Mouse (Mus musculus): ENCODE data around the gene Trank1. TPM values are rescaled to one million over a fixed set of nuclear protein-coding genes. Genes with fewer than 3 reads are reported as not detected.

Trank1 gene
- total RNA-seq, 2 experiments from 2014 or later = not detected

DNA sequence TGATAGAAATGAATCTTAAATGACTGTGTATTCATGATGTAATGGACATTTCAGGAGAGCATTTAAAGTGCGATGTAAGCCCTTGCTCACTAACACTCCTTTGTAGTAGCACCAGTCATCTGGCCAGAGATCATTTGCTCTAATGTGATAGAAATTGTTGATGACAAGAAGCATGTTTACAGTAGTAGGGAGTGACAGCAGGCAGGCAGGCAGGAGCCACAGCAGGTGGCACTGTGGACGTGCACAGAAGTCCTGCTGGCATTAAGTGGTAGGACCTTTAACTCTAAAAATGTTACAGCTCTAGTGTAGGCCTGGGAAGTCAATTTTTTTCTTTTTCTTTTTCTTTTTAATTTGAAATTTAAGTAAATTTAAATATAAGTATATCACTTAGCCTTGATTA, 56.2 kb downstream of the Trank1 start:
- intact Hi-C loops (cut with DNase I) = no loop called here
- no peak for DNase-seq (ENCODE audit: low spot score)

DNA sequence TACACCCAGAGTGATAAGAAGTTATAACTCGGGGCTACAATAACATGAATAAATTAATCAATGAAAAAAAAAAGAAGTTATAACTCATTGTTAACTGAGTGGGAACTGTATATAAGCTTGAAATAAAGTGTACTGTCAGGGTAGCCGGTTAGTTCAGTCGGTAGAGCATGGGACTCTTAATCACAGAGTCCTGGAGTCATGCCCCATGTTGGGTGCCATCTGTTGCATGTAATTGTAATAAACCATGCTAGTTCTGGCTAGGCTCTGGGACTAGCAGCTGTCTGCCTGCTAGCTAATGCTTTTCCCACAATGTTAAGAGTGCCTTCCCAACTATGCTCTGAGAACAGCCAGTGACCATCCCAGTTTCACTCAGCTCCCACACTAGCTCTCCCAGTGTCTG, 60.5 kb downstream of the Trank1 start:
- intact Hi-C loops (cut with DNase I) = no loop called here
- no peak for DNase-seq (ENCODE audit: low spot score)

DNA sequence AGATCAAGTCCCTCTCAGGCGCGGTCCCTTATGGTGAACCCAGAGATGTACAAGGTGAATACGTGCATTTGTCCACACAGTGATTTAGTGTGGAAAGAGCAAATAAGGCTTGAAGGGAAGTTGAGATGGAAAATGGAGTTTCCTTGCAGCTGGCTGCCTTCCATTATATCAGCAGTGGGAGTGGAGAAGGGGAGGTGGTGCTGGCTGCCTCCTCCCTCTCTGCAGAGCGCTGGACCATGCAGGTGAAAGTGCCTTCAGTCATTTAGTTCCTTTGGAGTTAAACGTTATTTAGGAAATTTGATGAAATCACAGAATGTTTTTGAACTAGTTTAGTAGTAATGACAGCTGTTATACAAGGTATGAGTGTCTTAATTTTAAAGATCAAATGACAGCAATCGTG, 66.3 kb downstream of the Trank1 start:
- intact Hi-C loops (cut with DNase I) = no loop called here
- no peak for DNase-seq (ENCODE audit: low spot score)

- no peak for DNase-seq (ENCODE audit: low spot score)
- intact Hi-C loops (cut with DNase I) = no loop called here
Measured at GRCm38 (mm10) chr9:111381056-111382025, 69.8 kb downstream of the Trank1 start.

DNA sequence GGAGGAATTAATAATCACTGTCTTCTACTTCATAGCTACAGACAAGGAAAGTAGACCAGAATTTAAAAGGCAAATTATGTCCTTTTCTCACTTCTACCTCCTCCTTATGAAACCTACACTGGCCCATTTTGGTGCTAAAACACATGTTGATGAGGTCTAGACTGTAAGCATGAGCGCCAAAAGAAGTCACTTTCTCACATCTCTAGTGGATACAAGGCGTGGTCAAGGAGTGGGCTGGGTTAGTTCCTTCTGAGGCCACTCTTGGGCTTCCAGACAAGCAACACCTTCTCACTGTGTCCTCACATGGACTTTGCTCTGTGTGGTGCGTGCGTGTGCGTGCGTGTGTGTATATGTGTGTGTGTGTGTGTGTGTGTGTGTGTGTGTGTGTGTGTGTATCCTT, 70.9 kb downstream of the Trank1 start:
- intact Hi-C loops (cut with DNase I) = no loop called here
- DNase-seq (ENCODE audit: low spot score) = no peak

GRCm38 (mm10) chr9:111383046-111383445, 71.5 kb downstream of the Trank1 start:
- intact Hi-C loops (cut with DNase I) = no loop called here
- DNase-seq (ENCODE audit: low spot score) = no peak

- intact Hi-C loops (cut with DNase I) = no loop called here
- no peak for DNase-seq (ENCODE audit: low spot score)
Measured at GRCm38 (mm10) chr9:111383756-111384155, 72.2 kb downstream of the Trank1 start.

DNA sequence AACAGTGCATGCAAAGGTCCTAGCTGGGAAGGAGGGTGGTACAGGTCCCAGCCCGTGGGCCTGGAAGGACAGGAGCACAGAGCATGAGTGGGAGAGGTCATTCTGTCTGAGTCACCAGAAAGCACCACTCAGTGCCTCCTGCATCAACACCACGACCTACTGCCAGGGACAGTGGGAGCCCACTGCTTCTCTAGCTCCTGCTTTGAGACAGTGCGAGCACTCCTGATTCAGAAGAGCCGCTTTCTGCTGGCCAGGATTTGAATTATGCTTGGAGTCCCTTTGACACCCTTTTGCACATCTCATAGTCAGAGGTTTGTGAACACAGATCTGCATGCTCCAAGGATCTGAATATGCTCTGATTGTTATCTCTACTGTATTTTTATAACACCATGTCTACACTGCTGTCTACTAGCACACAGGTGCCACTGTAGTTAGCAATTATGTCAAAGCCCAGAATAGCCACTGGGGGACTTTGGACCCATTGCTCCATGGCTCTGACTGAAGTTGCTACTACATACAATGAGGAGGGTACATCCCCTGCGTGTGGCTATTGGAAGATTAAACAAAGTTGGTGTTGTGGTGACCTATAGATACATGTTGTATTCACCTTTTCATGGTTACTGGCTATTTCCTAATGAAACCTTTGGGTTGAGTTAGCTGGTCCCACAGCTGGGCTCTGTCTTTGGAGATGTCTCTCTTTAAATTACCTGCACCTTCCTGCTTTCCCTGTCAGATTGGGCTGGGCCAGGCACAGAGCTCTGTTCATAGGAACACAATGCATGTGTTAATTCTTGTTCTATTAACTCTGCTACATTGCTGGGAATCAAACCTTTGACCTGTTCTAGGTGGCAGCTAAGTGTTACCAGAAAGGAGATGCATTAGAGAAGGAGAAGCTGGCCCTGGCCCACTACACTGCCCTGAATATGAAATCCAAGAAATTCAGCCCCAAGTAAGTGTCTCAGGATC, 74.3 kb downstream of the Trank1 start:
- intact Hi-C loops (cut with DNase I) = no loop called here
- DNase-seq (ENCODE audit: low spot score) = no peak

DNA sequence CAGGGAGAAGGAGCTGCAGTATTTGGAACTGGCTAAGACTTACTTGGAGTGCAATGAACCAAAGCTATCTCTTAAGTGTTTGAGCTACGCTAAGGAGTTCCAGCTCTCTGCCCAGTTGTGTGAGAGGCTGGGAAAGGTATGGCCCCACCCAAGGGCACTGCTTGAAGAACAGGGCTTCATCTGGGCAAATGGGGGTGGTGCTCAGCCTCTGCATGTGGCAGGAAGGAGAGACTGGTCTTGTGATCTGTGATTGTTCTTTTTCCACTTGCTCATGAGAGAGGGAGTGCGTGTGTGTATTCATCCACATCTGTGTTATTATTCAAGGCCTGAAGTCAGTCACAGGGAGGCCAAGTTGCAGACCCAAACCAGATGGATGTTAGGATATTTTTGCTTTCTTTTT, 75.0 kb downstream of the Trank1 start:
- intact Hi-C loops (cut with DNase I) = no loop called here
- DNase-seq (ENCODE audit: low spot score) = no peak

- intact Hi-C loops (cut with DNase I) = no loop called here
- no peak for DNase-seq (ENCODE audit: low spot score)
Measured at GRCm38 (mm10) chr9:111387576-111387975, 76.0 kb downstream of the Trank1 start.

DNA sequence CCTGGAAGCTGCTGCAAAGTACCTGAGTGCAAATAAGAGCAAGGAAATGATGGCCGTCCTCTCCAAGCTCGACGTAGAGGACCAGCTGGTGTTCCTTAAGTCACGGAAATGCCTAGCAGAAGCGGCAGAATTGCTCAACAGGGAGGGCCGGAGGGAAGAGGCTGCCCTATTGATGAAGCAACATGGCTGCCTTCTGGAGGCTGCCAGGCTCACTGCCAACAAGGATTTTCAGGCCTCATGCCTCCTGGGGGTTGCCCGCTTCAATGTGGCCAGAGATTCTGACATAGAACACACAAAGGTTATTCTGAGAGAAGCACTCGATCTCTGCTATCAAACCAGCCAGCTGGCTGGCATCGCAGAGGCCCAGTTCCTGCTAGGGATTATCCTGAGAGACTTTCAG, 78.5 kb downstream of the Trank1 start:
- DNase-seq (ENCODE audit: low spot score) = no peak
- intact Hi-C loops (cut with DNase I) = no loop called here

GRCm38 (mm10) chr9:111391036-111391435, 79.5 kb downstream of the Trank1 start:
- no peak for DNase-seq (ENCODE audit: low spot score)
- intact Hi-C loops (cut with DNase I) = no loop called here

DNA sequence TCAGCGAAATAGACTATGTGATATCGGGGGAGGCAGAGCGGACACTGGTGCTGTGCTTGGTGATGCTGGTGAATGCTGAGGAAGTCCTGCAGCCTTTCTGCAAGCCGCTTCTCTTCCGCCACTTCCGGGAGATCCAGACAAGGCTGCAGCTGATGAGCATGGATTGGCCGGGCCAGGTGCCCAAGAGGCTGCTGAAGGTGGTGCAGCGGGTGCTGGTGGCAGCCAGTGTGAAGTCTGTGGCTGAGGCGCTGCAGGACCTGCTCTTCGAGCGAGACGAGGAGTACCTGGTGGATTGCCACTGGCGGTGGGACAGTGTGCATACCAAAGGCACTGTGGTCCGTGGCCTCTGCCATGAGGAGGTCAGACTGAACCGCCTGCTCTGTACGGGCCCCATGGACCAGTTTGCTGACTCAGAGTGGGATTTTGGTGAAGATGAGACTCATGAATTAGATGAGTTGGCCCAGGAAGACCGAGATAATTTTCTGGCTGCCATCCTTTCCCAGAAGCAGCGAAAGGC, 80.4 kb downstream of the Trank1 start:
- DNase-seq (ENCODE audit: low spot score) = no peak
- intact Hi-C loops (cut with DNase I) = no loop called here

- DNase-seq (ENCODE audit: low spot score) = no peak
- intact Hi-C loops (cut with DNase I) = no loop called here
Measured at GRCm38 (mm10) chr9:111395265-111395664, 83.7 kb downstream of the Trank1 start.

DNA sequence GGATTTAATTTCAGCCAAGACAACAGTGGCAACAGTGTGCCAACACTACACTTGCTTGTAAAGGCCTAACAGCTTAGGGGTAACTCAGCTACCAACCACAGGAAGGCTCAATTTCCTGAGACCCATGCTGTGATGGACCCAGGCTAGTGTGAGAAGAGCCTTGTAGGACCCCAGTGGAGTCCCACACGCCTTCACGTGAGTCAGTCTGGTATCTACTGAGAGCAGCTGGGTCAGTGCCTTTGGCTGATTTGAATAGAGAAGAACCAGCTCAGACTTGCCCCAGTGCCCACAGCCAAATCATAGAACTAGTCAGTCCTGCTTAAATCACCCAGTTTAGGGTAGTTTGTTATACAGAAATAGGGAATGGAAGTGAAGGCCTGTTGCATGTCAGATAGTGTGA, 86.5 kb downstream of the Trank1 start:
- no peak for DNase-seq (ENCODE audit: low spot score)
- intact Hi-C loops (cut with DNase I) = no loop called here

GRCm38 (mm10) chr9:111400089-111400488, 88.5 kb downstream of the Trank1 start:
- DNase-seq (ENCODE audit: low spot score) = no peak
- intact Hi-C loops (cut with DNase I) = no loop called here

DNA sequence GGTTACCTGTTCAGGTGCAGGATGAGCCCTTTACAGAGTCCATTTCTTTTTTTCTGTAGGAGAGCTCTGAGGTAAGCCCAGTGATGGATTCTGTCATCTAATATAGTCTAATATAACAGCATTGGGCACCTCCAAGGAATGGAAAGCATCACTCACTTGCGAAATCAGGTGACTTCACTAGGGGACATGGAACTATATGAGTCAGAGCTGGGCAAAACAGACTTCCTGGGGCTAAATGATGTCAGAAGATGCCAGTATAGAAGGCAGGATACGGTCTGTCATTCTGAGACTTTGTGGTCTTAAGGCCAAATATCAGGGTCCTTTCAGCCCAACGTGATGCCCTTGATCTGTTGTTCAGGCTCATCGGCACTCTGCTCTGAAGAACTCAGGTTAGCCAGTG, 91.6 kb downstream of the Trank1 start:
- intact Hi-C loops (cut with DNase I) = no loop called here
- DNase-seq (ENCODE audit: low spot score) = no peak

- intact Hi-C loops (cut with DNase I) = no loop called here
- no peak for DNase-seq (ENCODE audit: low spot score)
Measured at GRCm38 (mm10) chr9:111404346-111405079, 93.0 kb downstream of the Trank1 start.

- no peak for DNase-seq (ENCODE audit: low spot score)
- intact Hi-C loops (cut with DNase I) = no loop called here
Measured at GRCm38 (mm10) chr9:111405080-111405428, 93.5 kb downstream of the Trank1 start.

GRCm38 (mm10) chr9:111408012-111408411, 96.5 kb downstream of the Trank1 start:
- DNase-seq (ENCODE audit: low spot score) = no peak
- intact Hi-C loops (cut with DNase I) = no loop called here

Data from heart, postnatal 25 days (tissue).